Mouse (Mus musculus) megakaryocyte-erythroid progenitor cell, adult 5-6 weeks (primary cell): ENCODE results near the gene Mylk4. TPM values are rescaled to one million over a fixed set of nuclear protein-coding genes. Genes with fewer than 3 reads are reported as not detected.

Source experiments
- ATAC-seq: replicated peaks from 2 replicates; pipeline ENCODE4 v1.8.0; 2016; ENCODE audit warnings: mild to moderate bottlenecking, inconsistent platforms; ENCODE audit not compliant: severe bottlenecking, poor library complexity, low FRiP score, low TSS enrichment
- total RNA-seq, 2 experiments: library from RNA; stranded (forward) in 1 of 2; stranded (reverse) in 1 of 2; fragments of 200-1000, 215-1000 nt in 1 of 2; fragments of >200 nt in 1 of 2; fragmentation: Nextera tagmentation in 1 of 2; gene quantifications; 2 replicates each; pipeline ENCODE4 v1.2.3; 2014 to 2017

Gene Mylk4
- total RNA-seq, 2 experiments from 2014 or later, result 0.11 TPM; not detected in 1

DNA sequence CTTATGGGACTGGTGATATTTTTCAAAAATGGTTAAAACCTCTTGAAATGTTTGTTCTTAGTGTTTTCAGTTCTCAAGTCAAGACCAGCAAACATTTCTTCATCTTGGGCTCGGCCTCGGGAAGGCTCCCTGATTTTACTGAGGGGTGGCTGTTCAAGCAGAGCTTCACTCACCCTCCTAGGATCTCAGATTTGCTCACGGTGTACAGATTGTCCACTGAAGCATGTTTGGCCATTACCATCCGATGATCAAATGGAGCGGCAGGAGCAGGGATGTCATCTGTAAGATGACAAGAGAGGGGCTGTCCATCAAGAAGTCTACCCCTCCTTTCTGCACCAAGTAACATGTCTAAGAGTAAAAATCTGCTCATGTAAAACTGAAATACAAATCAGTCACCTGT, 59.1 kb downstream of the Mylk4 start:
- no peak for ATAC-seq

DNA sequence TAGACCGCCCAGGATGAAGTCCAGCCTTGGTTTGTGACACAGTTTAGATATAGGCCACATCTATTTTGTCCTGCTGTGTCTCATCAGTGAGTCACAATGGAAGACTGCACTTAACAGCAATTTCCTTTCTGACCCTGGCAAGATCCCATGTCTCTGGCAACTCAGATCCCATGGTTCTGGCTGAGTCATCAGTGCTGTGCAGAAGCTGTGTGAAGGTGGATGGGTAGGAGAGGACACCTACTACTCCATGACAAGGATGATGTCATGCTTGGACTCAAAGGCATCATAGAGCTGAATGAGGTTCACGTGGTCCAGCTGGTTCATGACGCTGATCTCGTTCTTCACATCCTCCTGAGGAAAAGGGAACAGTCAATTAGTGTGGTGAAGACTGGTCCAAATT, 62.0 kb downstream of the Mylk4 start:
- ATAC-seq, result no peak

DNA sequence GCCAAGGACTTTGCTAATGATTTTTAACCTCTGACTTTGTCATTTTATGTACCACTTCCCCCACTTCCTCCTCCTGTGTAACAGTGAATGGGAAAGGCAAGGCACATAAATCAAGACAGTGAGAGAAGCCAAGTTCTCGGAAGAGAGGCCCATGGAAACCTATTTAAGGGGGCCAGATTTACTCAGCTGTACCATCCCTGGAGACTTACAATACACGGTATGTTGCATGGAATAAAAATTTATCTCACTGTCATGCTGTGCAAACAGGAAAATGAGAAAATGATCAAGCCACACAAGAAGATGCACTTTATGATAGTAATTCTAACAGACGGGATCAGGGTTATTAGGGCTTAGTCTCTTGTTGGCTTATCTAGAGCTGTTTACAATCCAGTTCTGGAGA, 64.5 kb downstream of the Mylk4 start:
- ATAC-seq, result no peak

DNA sequence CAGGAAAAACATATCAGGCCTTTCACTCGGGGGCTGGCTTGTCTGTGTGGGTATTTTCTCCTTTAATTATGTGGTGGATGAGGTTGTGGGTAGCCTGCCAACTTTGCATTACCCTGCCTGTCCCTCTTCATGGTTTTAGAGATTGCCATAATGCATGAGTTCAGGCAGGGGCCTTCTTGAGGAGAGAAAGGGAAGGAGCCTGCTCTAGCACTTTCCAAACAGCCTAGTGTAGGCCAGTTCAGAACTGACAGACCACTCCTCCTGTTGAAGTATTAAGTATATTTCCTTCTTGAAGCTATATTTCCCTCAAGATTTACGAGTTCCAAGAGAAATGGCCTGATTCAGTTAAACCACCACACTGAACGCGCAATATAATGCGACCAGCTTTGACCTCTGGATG, 66.0 kb downstream of the Mylk4 start:
- no peak for ATAC-seq

DNA sequence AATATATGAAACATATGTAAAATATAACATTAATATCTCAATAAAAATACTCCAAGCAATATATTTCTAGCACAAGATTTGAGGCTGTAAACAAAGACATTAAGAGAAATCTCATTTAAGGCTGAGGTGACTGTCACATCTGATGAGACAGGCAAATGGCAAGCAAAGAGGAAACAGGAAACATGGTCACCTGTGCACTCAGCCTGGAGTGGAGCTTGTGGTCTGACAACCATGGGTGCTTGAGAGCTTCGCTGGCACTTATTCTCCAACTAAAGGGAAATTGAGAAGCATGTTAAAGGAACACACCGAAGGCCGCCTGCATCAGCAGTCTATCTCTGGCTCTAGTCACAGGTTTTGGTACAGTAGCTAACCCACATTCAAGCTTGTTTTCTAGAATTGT, 71.2 kb downstream of the Mylk4 start:
- ATAC-seq, result no peak

DNA sequence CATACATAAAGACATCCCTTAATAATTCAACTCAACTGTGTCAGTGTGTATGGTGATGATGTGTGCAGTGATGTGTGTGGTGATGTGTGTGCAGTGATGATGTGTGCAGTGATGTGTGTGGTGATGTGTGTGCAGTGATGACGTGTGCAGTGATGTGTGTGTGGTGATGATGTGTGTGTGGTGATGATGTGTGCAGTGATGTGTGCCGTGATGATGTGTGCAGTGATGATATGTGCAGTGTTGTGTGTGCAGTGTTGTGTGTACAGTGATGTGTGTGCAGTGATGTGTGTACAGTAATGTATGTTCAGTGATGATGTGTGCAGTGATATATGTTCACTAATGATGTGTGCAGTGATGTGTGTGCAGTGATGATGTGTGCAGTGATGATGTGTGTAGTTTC, 75.9 kb downstream of the Mylk4 start:
- no peak for ATAC-seq

DNA sequence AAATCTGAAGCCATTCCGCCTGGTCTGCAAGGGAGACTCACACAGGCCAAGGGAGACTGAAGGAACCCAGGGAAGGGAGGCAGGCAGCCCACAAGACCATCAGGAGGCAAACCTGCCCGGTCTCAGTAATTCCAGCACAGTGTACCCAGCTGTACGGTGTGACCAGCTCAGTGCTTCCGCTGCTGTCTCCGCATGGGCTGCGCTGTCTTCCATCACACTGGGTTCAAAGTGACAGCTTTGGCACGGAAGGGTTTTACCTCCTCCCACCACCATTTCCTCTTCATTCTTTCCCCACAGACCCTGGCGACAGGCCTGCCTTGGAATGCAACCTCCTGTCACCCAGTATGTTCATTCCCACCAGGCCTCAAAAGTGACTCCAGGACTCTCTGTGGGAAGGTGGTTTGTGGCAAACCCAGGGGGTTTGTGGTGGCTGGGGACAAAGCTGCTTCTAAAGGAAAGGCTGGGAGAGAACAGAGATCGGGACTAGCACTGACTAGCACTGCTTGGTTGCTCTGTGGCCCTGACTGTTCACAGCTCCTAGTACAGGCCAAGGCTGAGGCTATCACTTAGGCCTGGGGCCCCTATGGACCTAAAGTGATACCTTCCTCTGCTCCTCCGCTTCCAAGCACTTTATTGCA, 77.0 kb downstream of the Mylk4 start:
- ATAC-seq, result no peak

DNA sequence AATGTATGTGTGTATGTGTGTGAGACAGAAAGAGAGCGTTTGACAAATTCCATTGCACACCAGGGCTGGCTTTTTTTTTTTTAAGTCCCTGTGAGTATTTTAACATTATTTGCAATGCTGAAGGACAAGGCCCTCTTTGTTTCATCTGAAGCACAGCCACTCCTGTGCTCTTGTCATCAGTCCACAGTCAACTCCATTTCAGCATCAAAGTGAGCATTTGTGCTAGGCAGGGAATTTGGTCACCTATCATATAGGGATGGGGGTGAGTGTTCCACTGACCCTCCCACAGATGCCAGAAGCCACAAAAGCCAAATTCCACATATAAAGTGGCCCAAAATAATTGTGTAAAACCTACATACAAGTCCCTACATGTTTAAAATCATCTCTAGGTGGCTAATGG, 78.4 kb downstream of the Mylk4 start:
- ATAC-seq, result no peak

DNA sequence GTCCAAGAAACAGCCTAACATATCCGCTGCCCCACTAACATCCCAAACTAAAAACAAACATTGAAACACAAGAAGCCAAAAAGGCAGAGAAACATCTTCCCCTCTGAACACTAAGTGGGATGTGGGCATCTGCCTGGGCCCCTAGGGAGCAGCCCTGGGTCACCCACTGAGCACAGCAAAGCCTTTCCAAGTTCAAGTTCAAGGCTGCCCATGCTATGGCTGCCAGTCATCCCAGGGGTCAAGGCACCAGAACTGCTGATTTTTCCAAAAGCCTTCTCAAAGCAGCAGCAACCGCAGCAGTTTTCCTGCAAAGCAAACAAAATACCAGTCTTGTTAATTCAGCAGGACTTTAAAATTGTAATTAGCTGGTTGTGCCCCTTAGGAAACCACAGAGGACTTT, 78.8 kb downstream of the Mylk4 start:
- no peak for ATAC-seq

DNA sequence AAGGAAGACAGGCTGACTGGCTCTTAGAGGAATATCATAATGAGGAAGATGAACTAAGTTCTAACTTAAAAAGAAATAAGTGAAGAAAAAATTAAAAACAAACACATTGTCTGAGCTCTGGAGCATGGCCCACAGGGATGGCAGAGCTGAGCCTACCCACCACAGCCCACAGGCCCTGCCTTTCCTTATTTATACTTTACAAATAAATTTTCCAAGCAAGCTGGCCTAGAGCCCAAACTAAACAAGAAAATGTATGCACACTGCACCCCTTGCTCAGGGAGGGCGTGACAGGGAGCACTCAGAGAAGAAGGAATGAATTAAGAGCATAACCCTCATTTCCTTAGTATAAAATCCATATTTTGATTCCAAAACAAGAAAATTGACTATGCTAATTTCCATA, 82.2 kb downstream of the Mylk4 start:
- ATAC-seq, result no peak

DNA sequence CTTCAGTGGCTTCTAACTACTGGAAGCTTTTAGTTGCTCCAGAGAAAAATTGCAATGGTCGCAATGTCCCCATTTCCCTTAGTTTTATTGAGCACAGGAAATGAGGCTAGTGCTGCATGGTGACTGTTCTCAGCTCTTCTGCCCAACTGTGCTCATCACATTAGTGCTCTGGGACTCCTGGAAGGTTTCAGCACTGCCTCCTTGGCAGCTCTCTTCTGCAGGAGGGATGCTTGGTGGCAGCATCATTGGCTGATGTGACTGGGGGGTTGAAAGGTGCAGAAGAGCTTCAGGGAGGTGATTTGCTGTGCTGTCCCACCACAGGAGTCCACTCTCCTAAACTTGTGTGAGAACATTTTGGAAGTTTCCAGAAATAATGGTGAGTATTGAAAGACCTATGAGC, 84.4 kb downstream of the Mylk4 start:
- ATAC-seq, result no peak

DNA sequence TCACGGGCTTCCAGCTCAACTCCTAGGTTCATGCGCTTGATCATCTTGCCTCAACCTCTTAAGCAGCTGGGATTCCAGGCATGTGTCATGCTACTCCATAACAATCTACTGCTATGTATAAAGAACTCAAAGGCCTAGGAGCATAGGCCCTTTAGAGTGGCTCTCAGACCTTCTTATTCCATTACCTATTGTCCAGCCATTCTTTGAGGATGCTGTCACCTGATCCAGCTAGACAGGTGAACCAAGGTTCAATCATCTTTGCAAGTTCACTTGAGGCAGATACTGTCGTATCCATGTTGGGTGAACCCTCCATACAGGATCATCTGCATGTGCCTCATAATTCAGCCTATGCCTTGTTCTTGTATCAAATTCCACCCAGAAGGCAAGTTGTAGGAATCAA, 84.8 kb downstream of the Mylk4 start:
- ATAC-seq, result no peak

DNA sequence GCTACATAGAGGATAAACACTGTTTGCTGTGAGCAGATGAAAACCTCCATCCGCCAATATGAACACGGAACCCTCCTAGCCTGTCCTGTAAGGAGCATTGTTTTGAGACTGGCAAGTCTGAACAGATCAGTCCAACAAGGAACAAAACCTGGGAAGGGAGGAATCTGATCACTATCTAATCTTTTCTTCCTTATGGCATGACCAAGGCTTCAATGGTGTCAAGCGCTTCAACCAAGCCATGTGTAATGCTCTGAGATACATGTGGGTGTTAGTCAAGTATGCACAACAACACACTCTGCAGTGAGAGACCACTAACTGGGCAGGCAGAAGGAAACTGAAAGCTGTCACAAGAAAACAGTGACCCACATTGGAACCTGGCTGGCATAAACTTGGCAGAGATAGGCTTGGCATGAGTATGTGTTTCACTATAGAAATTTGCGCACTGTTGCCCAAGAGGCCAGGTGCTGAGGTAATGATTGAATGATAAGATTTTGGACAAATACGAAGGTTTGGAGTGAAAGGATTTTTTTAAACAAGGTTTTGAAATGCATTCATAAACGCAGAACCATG, 89.8 kb downstream of the Mylk4 start:
- no peak for ATAC-seq

DNA sequence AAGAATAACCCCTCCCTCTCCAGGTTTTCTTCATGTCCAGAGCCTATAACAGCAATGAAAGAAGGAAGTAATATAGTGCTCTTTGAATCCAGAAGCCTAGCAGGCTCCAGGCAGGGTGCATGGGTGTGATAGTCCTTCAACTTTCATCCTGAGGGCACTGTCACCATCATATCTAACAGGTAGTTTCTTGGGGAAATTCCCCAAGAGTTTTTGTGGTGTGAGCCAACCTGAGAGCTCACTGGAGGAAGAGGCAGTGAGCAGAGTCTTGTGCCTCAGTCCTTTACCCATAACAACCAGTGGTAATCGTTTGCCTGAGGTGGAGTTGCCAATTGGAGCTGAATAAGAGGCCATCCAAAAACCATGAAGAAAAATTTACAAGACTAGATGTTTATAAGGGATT, 91.2 kb downstream of the Mylk4 start:
- no peak for ATAC-seq

DNA sequence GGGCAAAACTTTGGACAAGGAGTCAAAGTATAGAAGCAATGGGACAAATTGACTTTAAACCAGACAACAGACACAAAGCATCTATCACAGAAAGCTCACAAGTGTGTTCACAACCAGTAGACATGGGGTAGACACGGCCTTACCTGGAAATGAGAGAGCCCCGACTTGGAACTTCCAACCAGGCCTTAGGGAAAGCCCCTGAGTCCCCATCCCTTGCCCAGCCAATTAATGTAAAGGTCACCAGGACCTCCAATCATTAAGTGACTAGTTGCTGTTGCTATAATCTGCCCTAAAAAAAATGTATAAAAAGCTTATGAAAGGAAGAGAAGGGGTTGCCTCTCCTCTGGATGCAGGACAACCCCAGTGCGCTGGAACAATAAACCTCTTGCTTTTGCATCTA, 93.5 kb downstream of the Mylk4 start:
- ATAC-seq, result no peak

DNA sequence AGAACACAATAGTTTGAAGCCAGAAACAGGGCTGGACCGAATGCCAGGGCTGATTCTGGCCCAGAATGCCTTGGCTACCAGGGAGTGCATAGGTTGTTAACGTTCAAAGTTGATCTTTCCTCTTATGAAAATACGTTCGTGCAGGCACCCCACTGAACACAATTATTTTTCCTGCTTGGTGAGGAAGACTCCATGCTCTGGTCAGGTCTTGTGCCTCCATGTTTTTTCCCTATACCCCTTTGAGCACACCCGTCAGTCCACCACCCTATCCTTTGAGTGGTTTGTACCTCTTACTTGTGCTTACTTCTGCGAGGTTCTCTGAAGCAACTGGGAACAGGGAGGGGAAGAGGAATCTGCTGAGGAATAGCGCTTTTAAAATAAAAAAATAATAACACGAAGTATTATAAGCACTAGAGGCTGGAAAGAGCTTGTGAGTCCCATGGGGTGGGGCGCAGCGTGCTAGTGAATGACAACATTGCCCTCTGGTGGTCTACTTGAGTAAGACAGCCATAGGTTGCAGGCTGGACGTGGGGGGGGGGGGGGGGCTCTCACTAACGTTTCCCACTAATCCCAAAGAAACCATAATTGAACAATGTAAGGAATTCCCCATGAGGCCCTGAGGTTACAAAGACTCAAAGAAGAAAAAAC, 102.8 kb downstream of the Mylk4 start:
- ATAC-seq, result peak; percentile 80

DNA sequence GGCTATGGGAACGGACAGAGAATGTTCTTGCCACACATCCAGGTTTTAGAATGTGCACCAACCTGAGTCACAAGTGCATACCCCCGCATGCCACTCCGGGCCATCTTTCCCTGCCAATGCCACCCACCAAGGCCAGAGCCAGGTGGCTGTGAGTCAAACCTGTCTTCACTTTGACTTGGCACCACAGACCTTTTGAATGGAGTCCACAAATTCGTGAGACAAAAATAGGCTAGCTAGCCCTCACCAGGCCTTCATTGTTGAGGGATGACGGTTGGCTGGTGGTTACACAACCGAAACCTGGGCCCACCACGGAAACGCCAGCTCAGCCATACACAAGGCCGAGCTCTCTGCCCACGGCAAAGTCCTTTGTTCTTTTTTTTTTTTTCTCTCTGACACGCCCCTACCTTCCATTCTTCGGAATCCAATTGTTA, 103.6 kb downstream of the Mylk4 start:
- ATAC-seq, result no peak

DNA sequence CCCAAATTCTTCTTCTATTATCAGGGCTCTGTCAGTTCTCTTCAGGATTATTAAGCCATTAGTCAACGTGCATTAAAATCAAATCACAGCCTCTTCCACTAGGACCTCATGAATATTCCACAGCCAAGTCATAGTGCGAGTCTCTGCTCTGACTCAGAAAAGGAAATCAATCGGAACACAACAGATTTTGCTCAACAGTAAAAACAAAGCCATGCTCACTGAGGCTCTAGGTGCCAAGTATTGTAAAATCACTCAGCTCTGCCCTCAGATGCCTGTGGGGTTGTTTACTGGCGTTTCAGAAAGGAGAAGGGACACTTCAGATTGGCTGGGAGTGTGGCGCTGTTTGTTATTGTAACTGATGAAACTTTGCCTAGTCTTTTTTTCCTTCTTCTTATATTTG, 104.8 kb downstream of the Mylk4 start:
- ATAC-seq, result no peak

DNA sequence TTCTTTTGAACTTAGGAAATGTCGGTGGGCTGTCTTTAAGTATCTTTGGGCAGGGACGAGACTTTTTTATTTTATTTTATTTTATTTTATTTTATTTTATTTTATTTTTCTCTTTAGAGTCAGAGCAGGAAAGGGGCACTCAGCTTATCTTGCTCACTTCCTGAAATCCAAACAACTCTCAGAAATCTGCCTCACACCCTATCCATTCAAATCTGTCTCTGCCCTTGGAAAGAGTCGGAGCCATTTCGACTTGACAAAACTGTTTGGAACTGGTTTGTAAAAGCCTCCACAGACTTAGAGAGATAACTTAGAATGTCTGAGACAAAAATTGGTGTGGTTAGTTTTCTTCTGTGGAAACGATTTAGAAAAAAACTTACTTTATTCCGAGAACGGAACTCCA, 113.0 kb downstream of the Mylk4 start:
- ATAC-seq, result no peak

DNA sequence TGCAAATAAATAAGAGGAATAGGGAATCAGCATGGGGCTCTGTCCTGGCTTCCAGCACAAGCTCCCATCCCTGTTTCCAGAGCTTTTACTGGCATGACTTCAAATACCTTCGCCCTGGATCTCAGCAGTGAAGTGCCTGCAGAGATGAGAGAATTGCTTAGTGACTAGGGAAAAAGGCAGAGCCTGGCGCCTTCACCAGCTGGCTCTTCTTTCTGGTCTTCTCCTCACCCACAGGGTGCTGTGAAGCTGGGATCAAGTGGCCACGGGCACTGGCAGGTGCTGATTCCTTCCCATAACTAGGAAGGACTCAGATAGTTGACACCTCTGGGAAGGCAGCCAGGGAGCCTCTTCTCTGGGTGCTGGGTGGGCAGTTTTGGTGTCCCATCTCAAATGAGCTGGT, 115.5 kb downstream of the Mylk4 start:
- ATAC-seq, result no peak

DNA sequence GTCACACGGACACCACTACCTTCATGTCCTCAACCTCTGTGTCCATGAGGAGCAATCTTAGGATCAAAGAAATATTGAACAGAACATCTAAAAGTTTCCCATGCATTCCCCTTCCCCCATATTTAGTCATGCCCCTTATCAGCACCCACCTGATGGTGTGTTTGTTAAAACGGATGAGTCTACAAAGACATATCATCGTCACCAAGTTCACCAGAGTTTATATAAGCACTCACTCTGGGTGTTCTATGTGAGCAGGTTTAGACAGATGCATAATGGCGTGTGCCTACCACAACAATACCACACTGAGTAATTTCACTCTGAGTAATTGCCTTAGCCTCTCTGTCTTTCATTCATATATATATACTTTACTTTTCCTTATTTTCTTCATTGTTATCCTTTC, 116.4 kb downstream of the Mylk4 start:
- no peak for ATAC-seq
